Mouse (Mus musculus): ENCODE data around the gene Herc6.

DNA sequence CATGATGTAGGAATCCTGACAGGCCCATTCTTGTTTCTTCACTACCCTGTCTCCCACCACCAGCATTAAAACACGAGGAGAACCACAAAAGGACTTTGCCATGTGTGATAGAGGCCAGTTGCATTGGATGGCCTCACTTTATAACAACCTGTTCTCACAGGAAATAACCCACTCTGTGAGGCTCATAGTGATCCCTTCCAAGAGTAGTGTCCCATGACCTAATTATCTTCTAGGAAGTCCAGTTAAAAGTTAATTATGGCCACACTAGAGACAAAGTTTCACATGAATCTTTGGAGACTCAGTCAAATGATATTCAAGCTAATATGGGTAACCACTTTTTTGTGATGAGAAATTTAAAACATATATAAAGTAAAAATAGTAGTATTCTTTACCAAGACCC is 66.5 kb downstream of the Herc6 start:
- TF ChIP-seq CTCF (IDR thresholded peaks at IDR 0.05; ENCODE audit: control insufficient read depth, insufficient read depth, low read length) (no peak), POLR2A (IDR thresholded peaks at IDR 0.05; ENCODE audit: borderline replicate concordance, control insufficient read depth, low read depth, low read length) (no peak)

Data from bone marrow, adult 2 months (tissue).